Mouse (Mus musculus) small intestine, adult 2 months (tissue): ENCODE measurements at regions not wholly inside any gene's neighbourhood (a gene's known extent, or its start where the extent isn't known, plus 50 kb on each side); places are given as distances from the start of the nearest gene placed in this dataset.

Source experiments
- CTCF ChIP-seq: fragments of 200-500 bp; IDR thresholded peaks from 2 replicates; pipeline ENCODE4 v1.5.1; 2012; ENCODE audit warnings: low read depth, mild to moderate bottlenecking, control low read depth, inconsistent platforms, low read length, moderate library complexity, mixed read lengths; ENCODE audit not compliant: insufficient replicate concordance, insufficient read length; ENCODE audit errors: extremely low read depth
- POLR2A ChIP-seq: fragments of 200-500 bp; IDR thresholded peaks from 2 replicates; pipeline ENCODE4 v1.6.1; 2012; ENCODE audit warnings: low read depth, mild to moderate bottlenecking, control low read depth, inconsistent platforms, low read length, moderate library complexity

- TF ChIP-seq CTCF (no peak), POLR2A (no peak)
These were observed 176.5 kb downstream of the Tmx1 start for GRCm38 (mm10) chr12:70629371-70629770.
